Mouse (Mus musculus): ENCODE data around the gene Sppl2a. TPM values are rescaled to one million over a fixed set of nuclear protein-coding genes. Genes with fewer than 3 reads are reported as not detected.

Gene Sppl2a
- polyA plus RNA-seq, 1 experiment from 2014 or later, result 54.9 TPM

- Histone ChIP-seq H3K9ac (replicated peaks; ENCODE audit: low read depth, low read length) (no peak overlapping the region), H3K4me2 (replicated peaks; ENCODE audit: low read depth, low read length) (no peak overlapping the region), H3K27me3 (ENCODE audit: control insufficient read depth, insufficient read depth, low read length) (no peaks in the 10 kb centered on the region), H3K4me1 (ENCODE audit: control insufficient read depth, insufficient read depth, low read length) (no peaks in the 10 kb centered on the region), H3K27ac (ENCODE audit: low read length) (no peak overlapping the region), H3K9me3 (ENCODE audit: control insufficient read depth, low read depth, low read length) (no peaks in the 10 kb centered on the region), H3K4me3 (ENCODE audit: low read depth, low read length) (no peak overlapping the region), H3K36me3 (ENCODE audit: control insufficient read depth, insufficient read depth, low read length) (no peaks in the 10 kb centered on the region)
- ATAC-seq (ENCODE audit: insufficient number of reproducible peaks, insufficient read depth, low FRiP score, low read depth), result no peak
These were observed 14.6 kb upstream of the Sppl2a start for GRCm38 (mm10) chr2:126947646-126948045.

DNA sequence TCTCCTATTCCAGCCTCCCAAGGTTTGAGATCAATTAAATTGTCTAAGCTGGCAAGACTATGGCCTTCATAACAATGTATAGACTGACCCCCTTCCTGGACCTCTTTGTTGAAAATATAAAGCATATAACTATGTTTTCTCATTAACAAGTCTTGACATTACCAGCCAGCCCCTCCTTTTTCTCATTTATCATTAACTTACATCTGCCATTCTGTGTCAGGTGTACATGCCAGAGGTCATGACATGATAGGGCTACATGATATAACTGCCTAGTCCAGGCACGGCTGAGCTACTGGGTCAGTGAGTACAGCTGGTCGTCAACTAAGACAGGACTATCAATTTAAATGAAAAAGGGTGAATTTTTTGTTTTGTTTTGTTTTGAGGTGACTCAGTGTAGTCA lies 10.2 kb upstream of the Sppl2a start:
- H3K4me3 ChIP-seq (ENCODE audit: low read depth, low read length), result no peak overlapping the region
- no peaks in the 10 kb centered on the region for H3K36me3 ChIP-seq (ENCODE audit: control insufficient read depth, insufficient read depth, low read length)
- 66% methylated on average over 2 of the region's 2 CpGs for WGBS
- no peak overlapping the region for H3K9ac ChIP-seq (replicated peaks; ENCODE audit: low read depth, low read length)
- ATAC-seq (ENCODE audit: insufficient number of reproducible peaks, insufficient read depth, low FRiP score, low read depth), result no peak
- no peaks in the 10 kb centered on the region for H3K27me3 ChIP-seq (ENCODE audit: control insufficient read depth, insufficient read depth, low read length)
- H3K9me3 ChIP-seq (ENCODE audit: control insufficient read depth, low read depth, low read length), result no peaks in the 10 kb centered on the region
- no peaks in the 10 kb centered on the region for H3K4me1 ChIP-seq (ENCODE audit: control insufficient read depth, insufficient read depth, low read length)
- no peak overlapping the region for H3K27ac ChIP-seq (ENCODE audit: low read length)
- H3K4me2 ChIP-seq (replicated peaks; ENCODE audit: low read depth, low read length), result no peak overlapping the region

DNA sequence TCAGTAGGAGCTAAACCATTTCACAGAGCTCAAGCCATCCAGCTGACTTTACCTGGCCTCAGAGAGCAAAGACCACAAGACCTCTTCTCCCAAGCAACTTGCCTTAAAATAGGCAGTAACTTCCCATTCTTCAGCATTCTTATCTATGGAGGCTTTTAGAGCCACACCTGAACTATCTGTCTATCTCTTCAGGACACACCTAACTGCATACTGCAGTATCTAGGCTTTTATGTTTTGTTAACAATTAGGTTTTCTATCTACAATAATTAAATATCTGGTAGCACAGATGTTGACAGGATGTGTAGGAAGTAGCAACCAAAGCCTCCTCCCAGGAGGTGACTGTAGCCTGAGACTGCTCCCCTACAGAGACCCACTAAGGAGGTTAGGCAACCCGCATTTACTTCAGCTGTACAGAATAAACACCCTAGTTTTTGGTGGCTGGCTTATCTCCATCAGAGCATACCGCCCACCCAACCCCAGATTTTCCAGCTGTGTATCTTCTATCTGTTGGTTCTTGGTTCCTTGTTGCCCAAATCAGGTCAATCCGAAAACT lies 7.4 kb upstream of the Sppl2a start:
- Histone ChIP-seq H3K4me2 (replicated peaks; ENCODE audit: low read depth, low read length) (no peak overlapping the region), H3K36me3 (ENCODE audit: control insufficient read depth, insufficient read depth, low read length) (no peaks in the 10 kb centered on the region), H3K9ac (replicated peaks; ENCODE audit: low read depth, low read length) (no peak overlapping the region), H3K27ac (ENCODE audit: low read length) (no peak overlapping the region), H3K9me3 (ENCODE audit: control insufficient read depth, low read depth, low read length) (no peaks in the 10 kb centered on the region), H3K27me3 (ENCODE audit: control insufficient read depth, insufficient read depth, low read length) (no peaks in the 10 kb centered on the region), H3K4me1 (ENCODE audit: control insufficient read depth, insufficient read depth, low read length) (no peaks in the 10 kb centered on the region), H3K4me3 (ENCODE audit: low read depth, low read length) (no peak overlapping the region)
- no peak for ATAC-seq (ENCODE audit: insufficient number of reproducible peaks, insufficient read depth, low FRiP score, low read depth)
- WGBS, result 74% methylated on average over 3 of the region's 3 CpGs

DNA sequence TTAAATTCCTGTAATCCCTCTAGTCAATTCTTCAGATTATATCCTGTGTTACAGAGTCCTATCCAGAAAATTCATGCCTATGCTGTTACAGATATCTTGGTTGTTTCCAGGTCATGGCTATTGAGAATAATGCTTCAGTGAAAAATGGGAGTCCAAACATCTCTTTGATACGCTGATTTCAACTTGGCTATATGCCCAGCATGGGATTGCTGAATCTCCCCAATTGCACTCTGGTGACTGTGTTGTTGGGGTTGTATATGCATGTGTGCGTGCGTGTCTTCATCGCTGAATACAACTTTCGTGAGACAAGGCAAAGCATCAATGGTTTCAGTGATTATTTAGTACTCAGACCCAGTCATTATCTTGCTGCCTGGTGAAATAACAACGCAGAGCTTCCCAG lies 5.0 kb upstream of the Sppl2a start:
- no peaks in the 10 kb centered on the region for H3K4me1 ChIP-seq (ENCODE audit: control insufficient read depth, insufficient read depth, low read length)
- H3K9me3 ChIP-seq (ENCODE audit: control insufficient read depth, low read depth, low read length), result no peaks in the 10 kb centered on the region
- WGBS, result 70% methylated on average over 6 of the region's 6 CpGs
- H3K27me3 ChIP-seq (ENCODE audit: control insufficient read depth, insufficient read depth, low read length), result no peaks in the 10 kb centered on the region
- no peak overlapping the region for H3K4me3 ChIP-seq (ENCODE audit: low read depth, low read length)
- no peak for ATAC-seq (ENCODE audit: insufficient number of reproducible peaks, insufficient read depth, low FRiP score, low read depth)
- no peak overlapping the region for H3K9ac ChIP-seq (replicated peaks; ENCODE audit: low read depth, low read length)
- no peak overlapping the region for H3K4me2 ChIP-seq (replicated peaks; ENCODE audit: low read depth, low read length)
- no peak overlapping the region for H3K27ac ChIP-seq (ENCODE audit: low read length)
- no peaks in the 10 kb centered on the region for H3K36me3 ChIP-seq (ENCODE audit: control insufficient read depth, insufficient read depth, low read length)

DNA sequence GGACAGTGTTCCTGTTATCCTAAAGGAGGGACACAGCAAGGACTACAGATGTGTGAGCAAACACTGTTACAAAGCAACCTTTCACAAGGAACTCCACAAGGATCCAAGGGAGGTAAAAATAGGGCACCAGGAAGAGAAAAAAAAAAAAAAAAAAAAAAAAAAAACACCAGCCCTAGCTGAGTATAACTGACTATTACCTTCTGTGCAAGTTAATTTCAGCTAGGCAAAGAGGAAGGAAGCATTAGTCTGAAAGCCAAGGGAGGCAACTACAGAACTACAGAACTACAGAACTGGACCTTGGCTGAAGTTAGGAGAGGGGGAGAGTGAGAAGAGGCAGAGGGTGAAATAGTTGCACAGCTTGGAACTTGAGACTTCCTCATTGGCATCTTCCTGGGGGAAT lies 886 bp upstream of the Sppl2a start:
- Histone ChIP-seq H3K4me1 (ENCODE audit: control insufficient read depth, insufficient read depth, low read length) (0 out of 2 replicates have a peak, but pooled peaks cover 5% of the 10 kb centered on the region), H3K4me3 (ENCODE audit: low read depth, low read length) (no peak overlapping the region; the same call in 1 of the 2 replicates), H3K9me3 (ENCODE audit: control insufficient read depth, low read depth, low read length) (no peaks in the 10 kb centered on the region), H3K9ac (replicated peaks; ENCODE audit: low read depth, low read length) (no peak overlapping the region), H3K27ac (ENCODE audit: low read length) (no peak overlapping the region), H3K4me2 (replicated peaks; ENCODE audit: low read depth, low read length) (no peak overlapping the region), H3K36me3 (ENCODE audit: control insufficient read depth, insufficient read depth, low read length) (no peaks in the 10 kb centered on the region), H3K27me3 (ENCODE audit: control insufficient read depth, insufficient read depth, low read length) (no peaks in the 10 kb centered on the region)
- ATAC-seq (ENCODE audit: insufficient number of reproducible peaks, insufficient read depth, low FRiP score, low read depth), result no peak

- no peaks in the 10 kb centered on the region for H3K27me3 ChIP-seq (ENCODE audit: control insufficient read depth, insufficient read depth, low read length)
- H3K9me3 ChIP-seq (ENCODE audit: control insufficient read depth, low read depth, low read length), result no peaks in the 10 kb centered on the region
- WGBS, result 3% methylated on average over 15 of the region's 15 CpGs
- ATAC-seq (ENCODE audit: insufficient number of reproducible peaks, insufficient read depth, low FRiP score, low read depth), result peak; percentile 5; the same call in 1 of the 2 replicates
- H3K4me2 ChIP-seq (replicated peaks; ENCODE audit: low read depth, low read length), result peak overlapping the region; percentile 66
- 0 out of 2 replicates have a peak, but pooled peaks cover 5% of the 10 kb centered on the region for H3K4me1 ChIP-seq (ENCODE audit: control insufficient read depth, insufficient read depth, low read length)
- H3K36me3 ChIP-seq (ENCODE audit: control insufficient read depth, insufficient read depth, low read length), result no peaks in the 10 kb centered on the region
- H3K4me3 ChIP-seq (ENCODE audit: low read depth, low read length), result peak overlapping the region; percentile 60
- H3K27ac ChIP-seq (ENCODE audit: low read length), result peak overlapping the region; percentile 99
- H3K9ac ChIP-seq (replicated peaks; ENCODE audit: low read depth, low read length), result peak overlapping the region; percentile 68
These were observed 656 bp downstream of the Sppl2a start for GRCm38 (mm10) chr2:126932261-126932896.

DNA sequence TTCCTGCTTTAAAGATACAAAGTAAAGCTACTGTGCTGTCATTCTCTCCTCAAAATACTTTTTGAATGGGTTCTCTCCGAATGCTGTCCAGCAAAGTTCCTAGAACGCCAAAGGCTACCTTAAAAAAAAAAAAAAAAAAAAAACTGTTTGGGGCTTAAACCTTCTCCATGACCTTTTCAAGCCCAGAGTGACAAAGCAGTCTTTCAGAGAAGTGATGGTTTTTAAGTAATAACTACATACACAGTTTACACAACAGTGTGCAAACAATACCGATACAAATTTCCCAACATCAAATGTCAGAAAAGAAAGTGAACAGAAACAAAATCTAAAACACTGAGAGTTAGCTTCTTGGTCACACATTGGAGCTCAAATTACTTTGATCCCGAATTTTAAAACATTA lies 1.3 kb downstream of the Sppl2a start:
- H3K4me1 ChIP-seq (ENCODE audit: control insufficient read depth, insufficient read depth, low read length), result 0 out of 2 replicates have a peak, but pooled peaks cover 5% of the 10 kb centered on the region
- no peak for ATAC-seq (ENCODE audit: insufficient number of reproducible peaks, insufficient read depth, low FRiP score, low read depth)
- H3K27ac ChIP-seq (ENCODE audit: low read length), result peak overlapping the region; percentile 99; the same call in 1 of the 2 replicates
- H3K4me3 ChIP-seq (ENCODE audit: low read depth, low read length), result peak overlapping the region; percentile 60; the same call in 1 of the 2 replicates
- no peaks in the 10 kb centered on the region for H3K27me3 ChIP-seq (ENCODE audit: control insufficient read depth, insufficient read depth, low read length)
- WGBS, result 34% methylated on average over 4 of the region's 4 CpGs
- no peak overlapping the region for H3K9ac ChIP-seq (replicated peaks; ENCODE audit: low read depth, low read length)
- peak overlapping the region; percentile 66 for H3K4me2 ChIP-seq (replicated peaks; ENCODE audit: low read depth, low read length)
- H3K9me3 ChIP-seq (ENCODE audit: control insufficient read depth, low read depth, low read length), result no peaks in the 10 kb centered on the region
- peaks cover 2% of the 10 kb centered on the region; the same call in 1 of the 2 replicates for H3K36me3 ChIP-seq (ENCODE audit: control insufficient read depth, insufficient read depth, low read length)

DNA sequence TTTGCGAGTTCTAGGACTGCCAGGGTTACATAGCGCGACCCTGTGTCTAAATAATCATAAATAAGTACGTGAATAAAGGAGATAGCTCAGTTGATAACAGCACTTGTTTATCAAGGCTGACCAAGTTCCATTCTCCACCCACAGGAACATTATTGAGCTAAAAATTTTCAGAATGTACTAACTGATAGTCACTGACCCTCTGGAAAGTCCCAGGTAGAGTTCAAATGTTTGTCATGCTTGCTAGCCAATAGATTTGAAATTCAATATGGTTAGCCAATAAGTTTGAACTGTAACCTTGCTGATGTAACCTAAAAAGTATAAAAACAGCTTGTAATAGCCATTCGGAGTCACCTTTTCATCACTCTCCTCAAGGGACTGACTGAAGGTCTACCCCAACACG lies 4.4 kb downstream of the Sppl2a start:
- Histone ChIP-seq H3K4me1 (ENCODE audit: control insufficient read depth, insufficient read depth, low read length) (0 out of 2 replicates have a peak, but pooled peaks cover 5% of the 10 kb centered on the region), H3K4me3 (ENCODE audit: low read depth, low read length) (no peak overlapping the region), H3K36me3 (ENCODE audit: control insufficient read depth, insufficient read depth, low read length) (peaks cover 16% of the 10 kb centered on the region; the same call in 1 of the 2 replicates), H3K4me2 (replicated peaks; ENCODE audit: low read depth, low read length) (no peak overlapping the region), H3K27me3 (ENCODE audit: control insufficient read depth, insufficient read depth, low read length) (no peaks in the 10 kb centered on the region), H3K9ac (replicated peaks; ENCODE audit: low read depth, low read length) (no peak overlapping the region), H3K9me3 (ENCODE audit: control insufficient read depth, low read depth, low read length) (no peaks in the 10 kb centered on the region), H3K27ac (ENCODE audit: low read length) (no peak overlapping the region)
- no peak for ATAC-seq (ENCODE audit: insufficient number of reproducible peaks, insufficient read depth, low FRiP score, low read depth)
- 87% methylated on average over 6 of the region's 6 CpGs for WGBS

All from stomach, embryonic 14.5 days (tissue).